Mouse (Mus musculus): ENCODE data around the gene Afap1. TPM values are rescaled to one million over a fixed set of nuclear protein-coding genes. Genes with fewer than 3 reads are reported as not detected.
A peak's percentile ranks its signal among the peaks of the same experiment; 100 is the strongest.

Gene Afap1
- total RNA-seq, 2 experiments from 2014 or later = 7.4 to 8.3 TPM

GRCm38 (mm10) chr5:36003797-36004196 lies 110.7 kb downstream of the Afap1 start:
- intact Hi-C loops (cut with DNase I) = no loop called here
- DNase-seq = no peak
- Histone ChIP-seq H3K27ac (no peak overlapping the region), H3K4me3 (no peak overlapping the region)
- TF ChIP-seq CTCF (IDR thresholded peaks at IDR 0.05) = no peak

GRCm38 (mm10) chr5:36006106-36006505 lies 113.0 kb downstream of the Afap1 start:
- Histone ChIP-seq H3K27ac (no peak overlapping the region), H3K4me3 (no peak overlapping the region)
- no peak for TF ChIP-seq CTCF (IDR thresholded peaks at IDR 0.05)
- DNase-seq = no peak
- intact Hi-C loops (cut with DNase I) = no loop called here

- Histone ChIP-seq H3K4me3 (no peak overlapping the region), H3K27ac (no peak overlapping the region)
- intact Hi-C loops (cut with DNase I) = no loop called here
- no peak for DNase-seq
- no peak for TF ChIP-seq CTCF (IDR thresholded peaks at IDR 0.05)
Measured at GRCm38 (mm10) chr5:36006586-36006985, 113.5 kb downstream of the Afap1 start.

GRCm38 (mm10) chr5:36007649-36008048 lies 114.5 kb downstream of the Afap1 start:
- H3K27ac ChIP-seq = no peak overlapping the region
- no peak for TF ChIP-seq CTCF (IDR thresholded peaks at IDR 0.05)
- DNase-seq = no peak
- intact Hi-C loops (cut with DNase I) = no loop called here
- H3K4me3 ChIP-seq = no peak overlapping the region

- H3K4me3 ChIP-seq = no peak overlapping the region
- no peak for DNase-seq
- TF ChIP-seq CTCF (IDR thresholded peaks at IDR 0.05) = no peak
- intact Hi-C loops (cut with DNase I) = no loop called here
- no peak overlapping the region for H3K27ac ChIP-seq
Measured at GRCm38 (mm10) chr5:36009405-36009804, 116.3 kb downstream of the Afap1 start.

- no peak overlapping the region for H3K4me3 ChIP-seq
- TF ChIP-seq CTCF (IDR thresholded peaks at IDR 0.05) = peak; percentile 52
- intact Hi-C loops (cut with DNase I) = loop anchor here (5.0 kb wide), 1 partner anchor 36 kb away; no protein-coding TSS in a partner anchor
- no peak for DNase-seq
- no peak overlapping the region for H3K27ac ChIP-seq
Measured at GRCm38 (mm10) chr5:36018366-36018765, 125.2 kb downstream of the Afap1 start.

GRCm38 (mm10) chr5:36021091-36021490 lies 128.0 kb downstream of the Afap1 start:
- no peak overlapping the region for H3K27ac ChIP-seq
- TF ChIP-seq CTCF (IDR thresholded peaks at IDR 0.05) = no peak
- no peak for DNase-seq
- H3K4me3 ChIP-seq = no peak overlapping the region
- intact Hi-C loops (cut with DNase I) = no loop called here

- intact Hi-C loops (cut with DNase I) = no loop called here
- no peak overlapping the region for H3K27ac ChIP-seq
- TF ChIP-seq CTCF (IDR thresholded peaks at IDR 0.05) = no peak
Measured at GRCm38 (mm10) chr5:36022361-36022760, 129.2 kb downstream of the Afap1 start.

GRCm38 (mm10) chr5:36024003-36024685 lies 131.0 kb downstream of the Afap1 start:
- no peak for TF ChIP-seq CTCF (IDR thresholded peaks at IDR 0.05)
- Histone ChIP-seq H3K4me3 (no peak overlapping the region), H3K27ac (no peak overlapping the region)
- DNase-seq = no peak
- intact Hi-C loops (cut with DNase I) = no loop called here

More at GRCm38 (mm10) chr5:36022361-36022760, 129.2 kb downstream of the Afap1 start:
- H3K4me3 ChIP-seq = no peak overlapping the region
- DNase-seq = no peak

GRCm38 (mm10) chr5:36025076-36025475 lies 132.0 kb downstream of the Afap1 start:
- TF ChIP-seq CTCF (IDR thresholded peaks at IDR 0.05) = no peak
- intact Hi-C loops (cut with DNase I) = no loop called here
- no peak overlapping the region for H3K27ac ChIP-seq
- no peak overlapping the region for H3K4me3 ChIP-seq
- no peak for DNase-seq

GRCm38 (mm10) chr5:36033531-36034426 lies 140.7 kb downstream of the Afap1 start:
- no peak overlapping the region for H3K4me3 ChIP-seq
- no peak overlapping the region for H3K27ac ChIP-seq
- peak; percentile 33 for DNase-seq
- intact Hi-C loops (cut with DNase I) = loop anchor here (1.0 to 5.0 kb wide), 4 partner anchors 69 to 365 kb away; partner anchors contain the start of gene Sorcs2
- peak; percentile 82 for TF ChIP-seq CTCF (IDR thresholded peaks at IDR 0.05)

- DNase-seq = no peak
- Histone ChIP-seq H3K4me3 (no peak overlapping the region), H3K27ac (no peak overlapping the region)
- intact Hi-C loops (cut with DNase I) = loop anchor here (5.0 kb wide), 1 partner anchor 98 kb away; no protein-coding TSS in a partner anchor
- no peak for TF ChIP-seq CTCF (IDR thresholded peaks at IDR 0.05)
Measured at GRCm38 (mm10) chr5:36039596-36039995, 146.5 kb downstream of the Afap1 start.
